Mouse (Mus musculus) right cerebral cortex, postnatal 14 days (tissue): ENCODE measurements around the gene Pifo.

ENCODE experiments used
- DNase-seq: peaks from one replicate; pipeline ENCODE4 v3.0.0; 2022

The Pifo gene

DNA sequence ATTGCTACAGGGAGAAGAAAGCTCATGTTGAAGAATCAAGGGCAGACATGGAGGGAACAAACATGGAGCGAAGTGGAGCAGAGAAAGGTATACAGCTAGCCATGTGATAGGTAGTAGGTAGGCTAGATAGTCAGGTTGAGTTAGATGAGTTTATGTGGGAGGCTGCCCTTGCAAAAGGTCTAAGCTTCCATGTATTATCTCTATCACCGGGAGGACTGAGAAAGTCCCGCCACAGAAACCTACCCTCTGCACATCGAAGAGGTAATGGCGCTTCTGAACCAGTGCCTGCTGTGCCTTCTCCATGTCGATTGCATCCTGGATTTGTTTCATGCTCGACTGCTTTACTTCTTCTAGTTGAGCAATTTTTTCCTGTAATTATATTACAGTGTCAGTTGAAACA lies 63.1 kb downstream of the Pifo start:
- no peak for DNase-seq
